Mouse (Mus musculus) midbrain, embryonic 16.5 days (tissue): ENCODE measurements at regions not wholly inside any gene's neighbourhood (a gene's known extent, or its start where the extent isn't known, plus 50 kb on each side); places are given as distances from the start of the nearest gene placed in this dataset.

Experiments
- ATAC-seq: fragments of 200-750 bp; cut with Nextera tagmentation; 2 replicates; pipeline ENCODE4 v1.8.0; 2017; ENCODE audit warnings: moderate TSS enrichment
- H3K27ac ChIP-seq: fragments of 300-500 bp; sonication (generic); 2 replicates; pipeline ENCODE4 v1.5.1; 2014; ENCODE audit warnings: mild to moderate bottlenecking, low read length, mixed read lengths
- H3K27me3 ChIP-seq: fragments of 300-500 bp; sonication (generic); 2 replicates; pipeline ENCODE4 v1.6.1; 2014; ENCODE audit warnings: low read depth, low read length, mixed read lengths; ENCODE audit not compliant: control insufficient read depth, insufficient read depth
- H3K36me3 ChIP-seq: fragments of 300-500 bp; sonication (generic); 2 replicates; pipeline ENCODE4 v1.6.1; 2014; ENCODE audit warnings: mild to moderate bottlenecking, low read length, moderate library complexity, mixed read lengths; ENCODE audit not compliant: control insufficient read depth, insufficient read depth
- H3K4me1 ChIP-seq: fragments of 300-500 bp; sonication (generic); 2 replicates; pipeline ENCODE4 v1.6.1; 2014; ENCODE audit warnings: mild to moderate bottlenecking, low read length, mixed read lengths; ENCODE audit not compliant: control insufficient read depth, insufficient read depth
- H3K4me2 ChIP-seq: fragments of 300-500 bp; sonication (generic); 2 replicates; pipeline ENCODE4 v1.6.1; 2014; ENCODE audit warnings: mild to moderate bottlenecking, low read length, mixed read lengths
- H3K4me3 ChIP-seq: fragments of 300-500 bp; sonication (generic); 2 replicates; pipeline ENCODE4 v1.5.1; 2014; ENCODE audit warnings: low read depth, mild to moderate bottlenecking, low read length, moderate library complexity, mixed read lengths
- H3K9ac ChIP-seq: fragments of 300-500 bp; sonication (generic); 2 replicates; pipeline ENCODE4 v1.6.1; 2014; ENCODE audit warnings: low read depth, low read length, mixed read lengths
- H3K9me3 ChIP-seq: fragments of 300-500 bp; sonication (generic); replicated peaks from 2 replicates; pipeline ENCODE4 v1.6.1; 2014; ENCODE audit warnings: mild to moderate bottlenecking, low read length, mixed read lengths; ENCODE audit not compliant: control insufficient read depth, poor library complexity, severe bottlenecking
- WGBS: fragments of 180-500 bp; shearing (Covaris S2); extraction: QIAGEN DNeasy Blood & Tissue Kit; methylation state at CpG from one replicate; pipeline ENCODE4 v1.1.7; 2014; 5-methylcytosine and 5-hydroxymethylcytosine counted together

DNA sequence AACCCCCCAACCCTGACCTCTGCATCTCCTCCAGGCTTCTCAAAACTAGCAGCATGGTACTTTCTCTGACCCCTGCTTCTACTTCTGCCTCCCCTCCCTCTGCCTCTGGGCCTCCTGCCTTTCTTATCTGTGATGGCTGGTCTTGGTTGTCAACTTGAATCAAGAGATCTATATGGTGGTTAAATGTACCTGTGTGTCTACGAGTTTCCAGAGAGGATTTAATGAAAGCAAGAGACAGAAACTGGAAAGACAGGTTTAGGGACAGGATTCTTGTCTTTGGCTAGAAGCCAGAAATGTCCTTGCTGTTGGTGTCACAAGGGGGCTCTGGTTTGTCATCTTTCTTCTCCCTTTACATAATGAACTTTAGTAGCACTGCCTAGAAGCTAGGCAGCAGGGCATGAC, 180.9 kb downstream of the Gm19410 start:
- no peaks in the 10 kb centered on the region for H3K27me3 ChIP-seq
- no peak overlapping the region for H3K27ac ChIP-seq
- H3K4me2 ChIP-seq = no peak overlapping the region
- H3K4me3 ChIP-seq = no peak overlapping the region
- no peaks in the 10 kb centered on the region for H3K36me3 ChIP-seq
- no peaks in the 10 kb centered on the region for H3K9me3 ChIP-seq
- 66% methylated on average over 1 of the region's 1 CpGs for WGBS
- no peaks in the 10 kb centered on the region for H3K4me1 ChIP-seq
- ATAC-seq = no peak
- no peak overlapping the region for H3K9ac ChIP-seq

GRCm38 (mm10) chr8:35948146-35948545, 182.6 kb downstream of the Gm19410 start:
- no peaks in the 10 kb centered on the region for H3K36me3 ChIP-seq
- ATAC-seq = no peak
- WGBS = 95% methylated on average over 2 of the region's 2 CpGs

DNA sequence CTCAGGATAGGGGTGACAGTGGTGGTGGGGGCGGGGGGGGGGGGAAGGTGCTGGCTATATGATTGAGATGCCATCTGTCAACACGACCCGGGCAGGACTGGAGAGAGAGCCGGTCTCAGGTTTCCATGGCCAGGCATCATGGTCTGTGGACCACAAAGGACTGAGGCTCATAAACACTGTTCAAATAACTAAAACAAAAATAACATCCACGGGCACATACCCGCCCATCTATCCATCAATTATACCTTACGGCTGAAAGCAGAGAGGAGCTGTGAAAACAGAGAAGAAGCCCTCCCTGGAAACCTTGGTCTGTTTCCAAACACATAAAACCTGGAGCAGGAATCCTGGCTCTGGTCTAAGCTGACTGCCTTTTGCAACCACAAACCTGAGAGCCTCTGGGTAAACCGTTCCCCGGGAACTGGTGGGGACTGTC, 183.2 kb downstream of the Gm19410 start:
- H3K4me2 ChIP-seq = no peak overlapping the region
- H3K27ac ChIP-seq = no peak overlapping the region
- 68% methylated on average over 9 of the region's 9 CpGs for WGBS
- H3K36me3 ChIP-seq = no peaks in the 10 kb centered on the region
- no peaks in the 10 kb centered on the region for H3K9me3 ChIP-seq
- H3K9ac ChIP-seq = no peak overlapping the region
- no peaks in the 10 kb centered on the region for H3K4me1 ChIP-seq
- H3K27me3 ChIP-seq = no peaks in the 10 kb centered on the region
- no peak overlapping the region for H3K4me3 ChIP-seq
- ATAC-seq = no peak

More at GRCm38 (mm10) chr8:35948146-35948545, 182.6 kb downstream of the Gm19410 start:
- Histone ChIP-seq H3K27me3 (no peaks in the 10 kb centered on the region), H3K4me1 (no peaks in the 10 kb centered on the region), H3K27ac (no peak overlapping the region), H3K9ac (no peak overlapping the region), H3K4me3 (no peak overlapping the region), H3K9me3 (no peaks in the 10 kb centered on the region), H3K4me2 (no peak overlapping the region)

- Histone ChIP-seq H3K9me3 (no peaks in the 10 kb centered on the region), H3K4me1 (peaks cover 5% of the 10 kb centered on the region; the same call in 1 of the 2 replicates), H3K4me3 (no peak overlapping the region), H3K9ac (no peak overlapping the region), H3K27ac (no peak overlapping the region), H3K27me3 (no peaks in the 10 kb centered on the region), H3K36me3 (no peaks in the 10 kb centered on the region), H3K4me2 (no peak overlapping the region)
- ATAC-seq = no peak
- 89% methylated on average over 2 of the region's 2 CpGs for WGBS
These were observed 189.9 kb downstream of the Gm19410 start for GRCm38 (mm10) chr8:35955506-35955905.

- Histone ChIP-seq H3K4me3 (no peak overlapping the region), H3K9me3 (no peaks in the 10 kb centered on the region), H3K27ac (no peak overlapping the region), H3K4me2 (no peak overlapping the region), H3K27me3 (no peaks in the 10 kb centered on the region), H3K36me3 (no peaks in the 10 kb centered on the region), H3K9ac (no peak overlapping the region), H3K4me1 (peaks cover 9% of the 10 kb centered on the region)
- ATAC-seq = no peak
- 9% methylated on average over 2 of the region's 2 CpGs for WGBS
These were observed 190.7 kb downstream of the Gm19410 start for GRCm38 (mm10) chr8:35956319-35956718.

GRCm38 (mm10) chr8:35959201-35959600, 193.6 kb downstream of the Gm19410 start:
- Histone ChIP-seq H3K36me3 (no peaks in the 10 kb centered on the region), H3K9me3 (no peaks in the 10 kb centered on the region), H3K4me3 (no peak overlapping the region), H3K9ac (no peak overlapping the region), H3K4me1 (peaks cover 14% of the 10 kb centered on the region), H3K4me2 (no peak overlapping the region), H3K27ac (no peak overlapping the region), H3K27me3 (no peaks in the 10 kb centered on the region)
- WGBS = 76% methylated on average over 4 of the region's 4 CpGs
- ATAC-seq = no peak

- Histone ChIP-seq H3K9me3 (no peaks in the 10 kb centered on the region), H3K27ac (no peak overlapping the region), H3K36me3 (no peaks in the 10 kb centered on the region), H3K4me1 (peaks cover 13% of the 10 kb centered on the region), H3K9ac (no peak overlapping the region), H3K27me3 (no peaks in the 10 kb centered on the region), H3K4me2 (no peak overlapping the region), H3K4me3 (no peak overlapping the region)
- ATAC-seq = no peak
- WGBS = 57% methylated on average over 9 of the region's 9 CpGs
These were observed 195.5 kb downstream of the Gm19410 start for GRCm38 (mm10) chr8:35960867-35961614.

GRCm38 (mm10) chr8:35961615-35962220, 196.1 kb downstream of the Gm19410 start:
- 37% methylated on average over 20 of the region's 20 CpGs for WGBS
- Histone ChIP-seq H3K4me1 (peaks cover 8% of the 10 kb centered on the region; the same call in 1 of the 2 replicates), H3K9me3 (no peaks in the 10 kb centered on the region), H3K4me2 (0 out of 2 replicates have a peak overlapping the region, but pooled peaks have one; percentile 7), H3K4me3 (no peak overlapping the region), H3K27ac (no peak overlapping the region), H3K9ac (no peak overlapping the region), H3K27me3 (no peaks in the 10 kb centered on the region), H3K36me3 (no peaks in the 10 kb centered on the region)
- peak; percentile 60; the same call in 1 of the 2 replicates for ATAC-seq

DNA sequence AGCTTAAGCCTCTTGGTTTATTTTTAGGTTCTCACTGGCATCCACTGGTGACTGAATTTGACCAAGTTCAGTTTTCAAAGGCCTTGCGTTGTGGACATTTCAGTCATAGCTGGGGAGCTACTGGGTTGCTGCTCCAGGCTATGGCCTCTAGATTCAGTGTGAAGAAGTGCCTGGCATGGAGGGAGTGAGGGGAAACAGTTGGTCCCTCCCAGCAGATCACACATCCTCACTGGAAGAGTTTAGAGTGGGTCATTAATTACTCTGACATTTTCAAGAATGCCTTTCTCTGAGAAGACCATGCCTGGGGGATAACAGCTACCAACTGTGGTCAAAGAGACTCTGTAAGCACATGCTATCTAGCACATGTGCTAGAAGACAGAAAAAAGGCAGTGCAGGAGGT, 199.3 kb downstream of the Gm19410 start:
- H3K4me3 ChIP-seq = no peak overlapping the region
- H3K36me3 ChIP-seq = no peaks in the 10 kb centered on the region
- no peak overlapping the region for H3K9ac ChIP-seq
- no peaks in the 10 kb centered on the region for H3K27me3 ChIP-seq
- peaks cover 8% of the 10 kb centered on the region; the same call in 1 of the 2 replicates for H3K4me1 ChIP-seq
- ATAC-seq = no peak
- H3K4me2 ChIP-seq = no peak overlapping the region
- 67% methylated on average over 1 of the region's 1 CpGs for WGBS
- H3K9me3 ChIP-seq = no peaks in the 10 kb centered on the region
- no peak overlapping the region for H3K27ac ChIP-seq
